Mouse (Mus musculus): Measurements from ENCODE around the gene Dst.

GRCm38 (mm10) chr1:34167151-34168057 is 259.4 kb downstream of the Dst start:
- TF ChIP-seq CTCF (IDR thresholded peaks at IDR 0.05; ENCODE audit: insufficient read depth, low read depth, low read length) (no peak), POLR2A (IDR thresholded peaks at IDR 0.05; ENCODE audit: insufficient read depth, low read depth, low read length) (no peak)
